Mouse (Mus musculus) right cerebral cortex, postnatal 14 days (tissue): ENCODE results near the gene Baz2b.
A peak's percentile ranks its signal among the peaks of the same experiment; 100 is the strongest.

Experiments
- DNase-seq: peaks from one replicate; pipeline ENCODE4 v3.0.0; 2022

The Baz2b gene

DNA sequence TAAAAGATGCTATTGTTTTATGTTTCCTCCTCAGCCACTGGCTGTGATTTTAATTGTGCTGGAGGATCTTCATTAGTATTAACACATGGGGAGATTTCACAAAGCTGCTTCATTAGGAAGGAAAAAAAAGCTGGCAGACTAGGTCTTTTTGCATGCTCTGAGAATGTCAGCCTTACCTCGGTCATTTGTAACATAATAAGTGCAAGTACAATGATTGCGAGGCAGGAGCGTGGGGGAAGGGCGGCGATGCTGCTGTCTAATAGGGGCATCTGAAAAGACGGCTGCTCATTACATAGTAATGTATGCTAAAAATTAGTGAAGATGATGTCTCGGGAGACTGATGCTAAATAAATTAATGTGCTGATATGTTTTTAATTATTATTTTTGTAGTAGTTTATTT is 82.8 kb downstream of the Baz2b start:
- no peak for DNase-seq

DNA sequence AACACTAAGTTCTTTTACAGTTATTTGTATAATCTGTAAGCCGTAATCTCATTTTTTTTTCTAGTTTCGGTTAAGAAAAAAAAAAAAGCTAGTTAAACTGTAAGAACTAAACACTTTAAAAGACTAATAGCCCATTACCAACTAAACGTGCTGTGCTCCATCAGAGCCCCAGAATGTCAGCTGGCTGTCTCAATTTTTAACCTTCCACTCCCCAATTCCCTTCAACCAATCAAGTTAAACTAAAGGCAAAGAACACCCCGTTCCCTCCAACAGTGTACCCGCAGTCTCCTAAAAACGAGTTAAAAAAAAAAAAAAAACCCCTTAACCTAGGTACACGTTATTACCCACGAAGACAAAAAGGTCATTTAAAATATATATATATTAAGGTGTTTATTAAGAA is 83.3 kb downstream of the Baz2b start:
- no peak for DNase-seq

DNA sequence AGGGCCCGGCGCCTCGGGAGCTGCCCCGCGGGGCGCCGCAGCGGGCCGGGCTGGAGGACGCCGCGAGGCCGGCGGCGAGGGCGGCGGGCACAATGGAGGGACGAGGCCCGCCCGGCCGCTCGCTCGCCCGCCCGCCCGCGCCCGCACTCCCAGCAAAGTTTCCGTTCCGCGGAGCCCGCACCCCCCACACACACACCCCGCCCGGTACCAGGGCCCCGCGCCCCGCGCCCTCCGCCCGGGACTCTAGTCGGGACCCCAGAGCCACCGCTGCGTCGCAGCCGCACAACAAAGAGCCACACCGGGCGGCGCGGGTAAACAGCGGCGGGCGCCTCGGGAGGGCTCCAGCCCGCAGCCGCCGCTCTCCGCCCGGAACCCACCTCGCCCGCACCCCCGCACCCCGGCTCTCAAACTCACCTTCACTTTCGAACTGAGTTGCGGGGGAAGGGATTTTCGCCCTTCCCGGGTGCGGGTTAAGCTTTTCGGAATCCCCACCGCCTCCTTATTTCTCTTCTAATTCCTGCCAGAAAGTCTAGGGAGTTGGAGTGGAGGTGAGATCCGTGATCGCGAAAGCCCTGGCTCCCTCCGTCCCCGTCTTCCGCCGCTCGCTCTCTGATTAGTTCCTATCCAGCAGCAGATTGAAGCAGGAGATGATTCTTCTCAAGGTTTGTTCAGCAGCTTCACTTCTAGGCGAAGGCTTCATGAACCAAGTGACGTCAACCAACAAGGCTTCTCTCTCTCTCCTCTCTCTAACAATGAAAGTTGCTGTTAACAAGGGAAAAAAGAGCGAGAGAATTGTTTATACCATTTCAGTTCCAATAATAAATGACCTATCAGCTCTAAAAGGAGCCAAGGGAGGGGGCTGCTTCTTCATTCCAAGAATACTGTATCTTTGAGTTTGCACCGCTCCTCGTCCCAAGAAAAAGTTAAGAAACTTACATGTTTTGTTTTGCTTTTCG is 84.3 kb downstream of the Baz2b start:
- DNase-seq = peak; percentile 47

DNA sequence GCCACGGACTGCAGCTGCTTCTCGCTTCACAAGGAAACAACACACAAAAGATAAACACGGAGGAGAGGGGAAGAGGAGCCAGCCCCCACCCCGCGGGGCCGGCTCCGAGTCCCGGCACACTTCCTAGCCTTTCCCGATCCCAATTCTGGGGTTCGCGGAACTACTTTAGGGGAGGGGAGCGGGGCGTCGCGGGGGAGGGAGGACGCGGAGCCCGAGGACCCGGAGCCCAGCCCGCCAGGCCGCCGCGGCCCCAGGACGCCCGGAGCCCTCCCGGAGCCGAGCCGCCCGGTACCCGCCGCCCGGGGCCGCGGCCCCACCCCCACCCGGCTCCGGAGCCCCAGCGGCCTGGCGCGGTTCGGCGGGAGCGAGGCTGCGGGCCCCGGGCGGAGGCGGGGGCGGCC is 85.0 kb downstream of the Baz2b start:
- DNase-seq = peak; percentile 40

DNA sequence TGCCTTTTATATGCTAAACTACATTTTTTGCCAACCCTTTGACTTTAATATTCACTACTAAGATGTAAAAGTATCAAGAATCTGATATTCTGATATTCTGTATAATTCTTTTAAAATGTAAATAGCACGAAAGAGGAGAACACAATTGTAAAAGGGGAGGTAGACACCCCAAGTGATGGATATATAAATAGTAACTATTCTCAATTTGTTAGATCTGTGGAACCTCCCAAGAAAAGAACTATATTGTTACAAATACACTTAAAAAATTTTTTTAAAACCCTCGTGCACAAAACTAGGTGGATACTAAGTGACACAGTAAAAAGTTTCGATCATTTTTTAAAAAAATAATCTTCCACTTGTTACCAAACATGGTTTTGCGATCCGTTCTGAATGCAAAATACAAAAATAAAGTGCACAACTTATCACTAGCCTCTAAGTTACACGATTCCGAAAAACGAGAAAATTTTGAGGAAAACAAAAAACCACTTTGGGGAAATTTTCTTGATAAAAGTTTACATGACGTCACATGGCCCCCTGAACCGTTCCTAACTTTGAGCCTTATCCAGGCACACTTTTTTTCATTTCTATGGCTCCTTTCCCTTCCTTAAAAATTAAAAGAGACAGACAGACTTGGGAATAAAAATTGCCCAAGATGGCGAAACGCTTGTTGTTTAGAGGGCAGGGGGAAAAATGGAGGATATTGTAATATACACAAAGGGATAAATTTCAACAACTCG is 85.6 kb downstream of the Baz2b start:
- DNase-seq = no peak

DNA sequence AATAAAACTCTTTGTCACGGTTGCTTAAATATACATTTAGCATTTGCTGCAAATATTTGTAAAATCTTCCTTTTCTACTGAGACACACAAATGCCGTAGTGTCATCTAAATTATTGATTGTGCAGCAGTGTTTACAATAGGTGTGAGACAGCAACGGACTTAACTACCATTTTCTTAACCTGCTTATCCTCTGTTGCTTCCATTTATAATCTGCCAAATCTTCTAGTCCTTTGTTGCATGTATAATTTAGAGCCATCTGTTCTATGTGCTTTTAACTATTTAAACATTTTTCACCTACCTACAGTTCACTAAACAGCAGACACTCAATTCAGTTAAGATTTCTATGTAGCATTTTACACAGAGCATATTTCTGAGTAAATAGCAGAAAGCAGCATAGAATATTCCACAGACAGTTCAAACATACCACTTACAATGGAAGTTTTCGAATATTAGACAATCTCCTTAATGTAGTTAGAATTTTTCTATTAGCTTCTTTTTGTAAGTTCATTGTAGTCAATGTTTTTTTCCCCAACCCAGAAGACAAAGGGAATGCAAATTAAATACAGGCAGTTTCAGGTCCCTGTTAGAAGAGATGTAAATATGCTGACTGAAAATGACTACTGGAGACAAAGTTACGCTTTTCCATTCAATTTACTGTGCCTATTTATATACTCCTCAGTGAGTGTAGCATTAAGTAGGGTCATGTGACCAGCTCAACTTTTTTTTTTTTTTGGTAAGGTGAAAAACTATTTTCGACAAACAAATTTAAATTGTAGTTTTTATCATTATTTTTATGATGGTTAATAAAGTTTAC is 86.4 kb downstream of the Baz2b start:
- no peak for DNase-seq

DNA sequence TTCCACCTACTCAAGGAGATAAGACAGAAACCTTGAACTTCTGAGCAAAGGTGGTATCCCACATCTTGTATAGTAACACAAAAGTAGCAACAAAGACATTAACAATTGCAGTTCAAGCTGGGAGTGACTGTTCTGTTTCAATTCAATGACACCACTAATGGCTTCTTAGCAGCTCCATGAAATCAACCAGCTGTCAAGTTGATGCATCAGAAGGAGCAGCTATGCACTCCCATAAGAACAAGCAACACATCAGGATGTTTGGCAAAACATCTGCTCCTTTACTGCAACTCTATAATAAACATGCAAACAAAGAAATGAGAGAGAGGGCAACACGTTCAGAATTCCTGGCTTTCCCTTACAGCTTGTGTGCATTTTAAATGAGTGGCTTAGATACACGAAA is 87.5 kb downstream of the Baz2b start:
- DNase-seq = no peak

DNA sequence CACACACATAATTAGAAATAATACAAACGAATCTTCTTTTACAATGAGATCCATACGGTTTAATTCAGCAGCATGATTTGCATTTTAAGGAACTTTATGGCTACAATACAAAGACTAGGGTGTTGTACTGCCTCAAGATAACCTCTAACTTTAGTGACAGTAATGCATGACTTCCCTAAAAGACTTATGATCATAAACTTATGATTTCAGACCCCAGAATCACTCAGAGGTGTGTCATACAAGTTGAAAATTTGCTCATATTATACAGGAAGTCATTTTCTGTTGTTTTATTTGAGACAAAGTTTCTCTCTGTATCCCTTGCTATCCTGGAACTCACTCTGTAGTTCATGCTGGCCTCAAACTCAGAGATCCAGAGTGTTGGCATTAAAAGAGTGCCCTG is 89.0 kb downstream of the Baz2b start:
- no peak for DNase-seq

DNA sequence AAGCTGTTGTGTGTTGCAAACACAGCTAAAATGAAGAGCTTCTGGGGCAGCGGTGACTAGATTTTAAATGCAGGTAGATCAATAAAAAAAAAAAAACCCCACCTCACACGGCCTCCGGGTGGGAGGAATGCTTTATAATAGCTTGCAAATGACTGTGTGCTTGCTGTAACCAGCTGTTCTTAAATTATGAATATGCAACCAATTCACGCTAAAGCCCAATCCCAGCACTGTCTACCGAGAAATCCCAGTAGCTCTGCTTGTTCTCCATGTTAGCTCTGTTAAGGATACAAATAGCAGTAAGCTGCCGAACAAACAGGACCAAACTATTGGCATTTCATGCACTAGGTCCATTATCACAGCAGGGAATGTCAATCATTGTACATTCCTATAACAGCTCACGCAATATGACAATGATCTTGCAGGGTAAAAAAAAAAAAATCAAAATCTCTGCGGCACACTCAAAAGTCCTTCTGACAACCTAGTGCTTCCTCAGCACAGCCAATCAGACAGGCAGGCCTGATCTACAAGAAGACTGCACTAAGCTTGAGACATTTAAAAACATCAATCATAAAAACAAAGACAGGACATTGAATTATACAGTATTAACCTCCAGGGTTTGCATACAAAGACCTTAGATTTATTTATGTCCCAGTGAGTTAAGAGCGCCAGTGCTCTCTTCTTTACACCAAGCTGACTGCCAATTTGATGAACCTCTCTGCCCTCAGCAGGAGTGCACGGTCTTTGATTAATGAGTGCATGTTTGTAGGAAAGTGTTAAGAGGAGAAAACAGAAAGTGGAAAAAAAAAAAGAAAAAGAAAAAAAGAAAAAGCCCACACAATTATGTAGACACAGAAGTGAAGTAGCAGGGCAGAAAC is 90.7 kb downstream of the Baz2b start:
- DNase-seq = no peak

DNA sequence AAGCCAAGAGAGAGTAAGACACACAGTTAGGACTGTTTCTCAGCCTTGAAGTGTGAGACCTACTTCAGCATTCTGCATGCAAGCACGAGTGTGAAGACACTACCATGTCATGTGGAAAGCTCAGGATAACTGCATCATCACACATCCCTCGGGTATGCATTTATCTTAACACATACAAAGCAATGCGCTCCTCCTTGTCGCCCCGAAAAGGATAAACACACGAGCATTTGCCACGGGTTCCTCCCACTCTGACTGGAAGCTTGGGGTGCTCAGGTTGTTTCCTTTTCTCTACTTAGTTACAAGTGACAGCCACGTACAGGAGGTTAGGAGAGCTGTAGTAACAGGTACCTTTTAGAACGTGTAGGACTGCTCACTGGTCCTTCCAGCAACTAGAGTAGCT is 91.8 kb downstream of the Baz2b start:
- no peak for DNase-seq

DNA sequence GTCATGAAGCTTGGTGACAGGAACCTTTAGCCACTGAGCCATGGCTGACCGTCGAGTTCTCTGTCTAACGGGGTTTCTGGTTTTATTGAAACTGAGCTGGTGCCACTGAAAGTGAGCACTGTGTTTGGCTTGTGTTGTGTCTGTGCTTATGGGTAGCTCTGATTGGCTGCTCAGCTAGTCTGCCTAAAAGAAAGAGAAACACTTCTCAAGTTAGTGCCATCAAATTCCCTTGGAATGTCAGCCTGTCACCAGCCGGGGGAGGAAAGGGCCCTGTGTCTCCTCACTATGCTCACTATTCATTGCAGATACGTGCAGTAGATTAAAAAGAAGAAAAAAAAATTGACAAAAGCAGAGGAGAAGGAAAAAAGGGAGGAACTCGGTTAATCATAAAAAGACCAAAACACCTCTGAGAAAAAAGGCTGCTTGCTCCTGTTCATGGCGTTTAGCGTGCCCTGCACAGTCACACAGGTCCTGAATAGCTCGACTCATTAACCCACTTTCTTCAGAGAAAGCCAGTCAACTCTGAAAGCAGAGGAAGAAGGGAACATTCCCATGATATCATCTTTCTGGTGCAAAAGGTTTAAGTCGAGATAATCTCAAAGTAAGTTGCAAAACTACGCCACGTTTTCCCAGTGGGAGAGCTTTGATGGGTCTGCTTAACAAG is 93.6 kb downstream of the Baz2b start:
- DNase-seq = no peak

DNA sequence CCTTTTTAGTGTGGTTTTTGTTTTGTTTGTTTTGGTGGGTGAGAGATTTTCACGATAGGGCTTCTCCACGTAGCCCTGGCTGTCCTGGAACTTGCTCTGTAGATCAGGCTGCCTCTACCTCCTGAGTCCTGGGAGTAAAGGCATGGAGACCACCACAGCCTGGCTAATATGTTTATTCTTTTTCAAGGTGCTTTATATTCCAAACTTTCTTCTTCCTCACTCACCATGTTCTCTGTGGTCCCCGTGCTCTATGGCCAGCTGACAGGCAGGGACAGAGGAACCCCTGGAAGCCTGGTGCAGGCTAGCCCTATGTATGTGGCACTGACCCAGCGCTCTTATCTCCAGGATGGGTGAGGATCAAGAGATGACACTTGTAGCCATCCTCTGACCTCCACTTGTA is 94.7 kb downstream of the Baz2b start:
- no peak for DNase-seq

DNA sequence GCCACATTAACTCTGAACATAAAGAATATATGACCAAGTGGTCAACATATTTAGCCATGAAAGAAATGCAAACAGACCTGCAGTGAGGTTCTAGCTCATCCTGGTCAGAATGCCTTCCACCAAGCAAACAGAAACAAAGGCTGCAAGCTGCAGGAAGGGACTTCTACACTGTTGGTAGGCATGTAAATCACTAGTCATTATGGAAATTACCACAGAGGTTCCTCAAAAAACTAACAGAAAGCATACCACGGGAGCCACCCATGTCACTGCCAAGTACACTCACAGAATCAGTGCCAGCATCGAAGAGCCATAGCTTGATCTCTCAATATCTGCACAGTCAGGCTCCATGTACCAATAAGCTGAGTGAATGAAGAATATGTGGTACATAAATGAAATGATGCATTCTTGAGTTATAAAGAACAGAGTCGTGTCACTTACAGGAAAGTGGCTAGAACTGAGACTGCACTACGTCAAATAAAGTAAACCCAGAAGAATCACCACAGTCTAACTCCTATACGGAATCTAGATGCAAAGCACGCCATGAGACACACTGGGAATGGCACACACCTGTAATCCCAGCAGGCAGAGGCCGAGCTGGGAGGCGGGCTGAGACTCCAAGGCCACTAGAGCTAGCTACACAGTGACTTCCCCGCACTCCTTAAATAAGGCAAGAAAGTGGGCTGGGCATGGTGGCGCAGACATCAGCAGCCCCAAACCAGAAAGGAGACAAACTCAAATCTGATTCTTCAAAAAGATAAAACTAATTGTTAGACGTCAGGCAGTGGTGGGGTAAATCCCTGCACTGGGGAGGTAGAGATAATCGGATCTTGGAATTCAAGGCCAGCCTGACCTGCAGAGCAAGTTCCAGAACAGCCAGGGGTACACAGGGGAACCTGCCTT is 95.7 kb downstream of the Baz2b start:
- DNase-seq = no peak

DNA sequence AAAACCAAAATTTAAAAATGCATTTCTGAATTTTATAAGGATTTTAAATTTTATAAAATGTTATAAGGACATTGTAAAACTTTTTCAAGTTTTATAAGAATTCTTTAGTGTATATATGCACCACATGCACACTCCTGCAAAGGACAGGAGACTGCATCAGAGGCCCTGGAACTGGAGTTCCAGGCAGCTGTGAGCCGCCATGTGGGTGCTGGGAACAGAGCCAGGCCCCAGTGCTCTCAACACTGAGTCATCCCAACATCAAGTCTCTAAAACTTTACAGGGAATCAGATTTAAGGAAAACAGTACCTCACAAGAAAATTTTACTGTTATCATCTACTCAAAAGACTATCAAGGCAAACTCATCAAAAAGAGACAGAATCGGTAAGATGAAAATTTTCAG is 97.5 kb downstream of the Baz2b start:
- peak; percentile 23 for DNase-seq

DNA sequence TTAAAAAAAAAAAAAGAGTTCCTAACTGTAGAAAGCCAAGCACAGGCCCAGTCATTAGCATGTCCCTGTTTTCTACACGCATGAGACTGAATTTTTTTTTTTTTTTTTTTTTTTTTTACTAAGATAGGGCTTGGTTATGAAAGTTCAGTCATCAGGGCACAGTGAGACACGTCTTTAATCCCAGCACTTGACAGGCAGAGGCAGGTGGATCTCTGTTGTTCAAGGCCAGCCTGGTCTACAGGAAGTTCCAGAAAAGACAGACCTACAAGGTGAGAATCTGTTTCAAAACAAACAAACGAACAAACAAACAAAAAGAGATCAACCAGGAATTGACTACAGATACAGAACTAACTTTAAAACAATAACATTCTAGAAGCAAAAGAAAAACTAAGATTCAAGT is 100.6 kb downstream of the Baz2b start:
- DNase-seq = no peak

DNA sequence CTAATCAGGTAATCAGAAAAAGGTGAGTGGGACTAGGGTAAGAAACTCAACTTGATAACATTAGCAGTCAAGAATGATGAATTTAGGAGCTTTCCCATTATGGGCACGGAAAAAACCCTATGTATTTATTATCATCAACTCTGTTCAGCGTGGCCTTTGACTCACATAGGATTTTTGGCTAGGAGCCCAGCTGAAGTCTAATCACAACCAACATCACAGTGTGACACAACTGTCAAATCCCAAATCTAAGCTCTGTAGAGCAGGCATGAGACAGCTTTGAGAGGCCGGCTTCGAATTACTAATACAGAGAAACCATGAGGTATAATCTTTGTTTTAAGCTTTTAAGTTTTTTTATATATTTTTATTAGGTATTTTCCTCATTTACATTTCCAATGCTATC is 113.0 kb downstream of the Baz2b start:
- DNase-seq = no peak

DNA sequence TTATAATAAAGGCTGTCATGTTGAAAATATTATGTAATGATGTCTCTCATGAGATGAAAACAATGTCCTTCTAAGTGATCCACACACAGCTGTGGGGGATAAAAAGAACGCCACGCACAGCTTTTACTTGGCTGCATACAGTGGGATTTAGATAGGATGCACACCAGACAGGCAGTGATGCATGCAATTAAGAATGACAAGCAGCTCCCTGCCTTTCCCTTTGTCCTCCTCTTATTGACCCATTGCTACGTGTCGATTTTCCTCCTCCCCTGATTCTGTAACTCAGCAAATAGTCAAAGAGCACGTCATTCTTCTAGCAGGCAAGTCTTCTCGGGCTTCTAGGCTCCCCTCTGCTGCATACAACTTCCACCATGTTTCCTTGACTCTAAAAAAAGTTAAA is 119.4 kb downstream of the Baz2b start:
- no peak for DNase-seq

DNA sequence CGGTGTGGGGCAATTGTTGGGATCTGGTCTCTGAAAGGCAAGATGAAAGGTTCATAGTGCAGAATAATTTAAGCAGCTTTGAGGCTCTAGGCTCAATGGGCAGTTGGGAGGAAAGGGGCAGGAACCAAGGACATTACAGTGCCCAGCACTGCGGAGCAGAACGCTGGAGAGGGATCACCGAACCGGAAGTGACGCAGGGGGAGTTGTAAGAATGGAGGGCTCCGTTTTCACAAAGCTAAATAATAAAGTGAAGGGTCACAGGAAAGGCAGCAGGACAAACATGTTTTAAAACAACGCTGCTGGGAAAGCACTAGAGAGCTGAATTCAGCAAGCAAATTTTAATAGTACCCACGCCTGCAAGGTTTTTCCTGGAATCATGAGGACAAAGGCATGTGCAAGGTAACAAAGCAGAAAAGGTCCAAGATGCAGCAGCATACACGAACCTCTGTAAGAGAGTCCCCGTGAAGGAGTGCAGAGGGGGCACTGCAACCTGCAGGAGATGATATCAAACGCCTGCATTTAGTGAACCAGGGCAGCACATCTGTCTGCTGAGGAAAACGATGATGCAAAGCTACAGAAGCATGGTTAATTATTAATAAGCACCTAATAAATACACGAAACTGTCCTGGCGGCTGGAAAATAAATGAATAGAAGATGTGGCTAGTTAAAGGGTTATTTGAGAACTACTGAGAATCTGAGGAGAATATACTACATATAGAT is 120.0 kb downstream of the Baz2b start:
- no peak for DNase-seq

DNA sequence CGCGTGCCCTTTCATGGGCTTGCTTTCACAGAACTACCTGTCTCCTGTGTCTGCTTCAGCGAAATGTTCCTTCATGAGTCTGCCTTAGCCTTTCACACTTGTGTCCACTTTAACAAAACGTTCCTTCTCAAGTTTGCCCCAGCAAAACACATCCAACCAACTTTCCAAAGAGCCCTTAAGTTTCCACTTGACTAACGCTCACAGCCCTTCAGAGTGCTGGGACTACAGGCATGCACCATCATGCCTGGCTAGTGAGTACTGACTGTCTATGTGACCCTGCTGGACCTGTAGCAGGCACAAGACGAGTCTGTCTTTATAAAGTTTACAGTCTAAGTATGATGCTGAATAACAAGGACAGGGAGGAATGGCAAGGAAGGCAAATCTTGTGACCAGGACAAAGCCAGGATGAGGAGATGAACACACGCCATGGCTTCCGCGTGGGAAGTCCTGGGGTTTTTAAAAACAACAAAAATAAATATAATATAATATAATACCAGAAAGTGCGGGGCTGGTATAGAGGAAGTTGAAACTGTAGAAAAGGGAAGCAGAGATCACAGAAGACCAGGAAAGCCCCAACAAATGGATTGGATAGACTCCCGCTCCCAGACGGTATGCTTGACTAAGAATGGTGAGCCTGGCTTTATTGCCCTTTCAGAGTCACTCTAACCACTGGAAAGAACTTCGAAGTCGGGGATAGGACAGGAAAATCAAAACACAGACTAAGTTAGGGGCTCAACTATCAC is 120.7 kb downstream of the Baz2b start:
- no peak for DNase-seq
